Mouse (Mus musculus) lung, adult 2 months (tissue): ENCODE data around the gene Tmem267. TPM values are rescaled to one million over a fixed set of nuclear protein-coding genes. Genes with fewer than 3 reads are reported as not detected.
"Not testable (repeated sequence)": the region's sequence is repeated elsewhere in the genome, so short reads cannot be mapped to it uniquely, and the experiment has no call there.

Source experiments
- DNase-seq: peaks from one replicate; pipeline ENCODE4 v3.0.0; 2022
- H3K4me1 ChIP-seq: fragments of 200-500 bp; 2 replicates; pipeline ENCODE4 v1.6.1; 2011; ENCODE audit warnings: low read length; ENCODE audit not compliant: control insufficient read depth, insufficient read depth
- H3K4me3 ChIP-seq: fragments of 200-500 bp; replicated peaks from 2 replicates; pipeline ENCODE3; 2011; ENCODE audit warnings: low read depth, mild to moderate bottlenecking, control low read depth, low read length; ENCODE audit errors: extremely low read depth
- CTCF ChIP-seq: fragments of 200-500 bp; IDR thresholded peaks from 2 replicates; pipeline ENCODE4 v1.5.1; 2011; ENCODE audit warnings: mild to moderate bottlenecking, low read length, control low read depth; ENCODE audit not compliant: insufficient read depth
- POLR2A ChIP-seq: fragments of 200-500 bp; IDR thresholded peaks from 2 replicates; pipeline ENCODE4 v1.6.1; 2011; ENCODE audit warnings: low read depth, mild to moderate bottlenecking, control low read depth, low read length, borderline replicate concordance; ENCODE audit errors: extremely low read depth
- WGBS: fragments of 180-500 bp; shearing (Covaris S2); methylation state at CpG from one replicate; pipeline ENCODE4 v1.1.7; 2018; 5-methylcytosine and 5-hydroxymethylcytosine counted together
- polyA plus RNA-seq: library from polyadenylated mRNA; depleted of rRNA; stranded (reverse); fragments of >200 nt; gene quantifications from 2 replicates; pipeline ENCODE4 v1.2.3, GENCODE M21; 2012

Tmem267 gene
- polyA plus RNA-seq, 1 experiment: 7.6 TPM

- 51% methylated on average over 3 of the region's 3 CpGs for WGBS
- no peaks in the 10 kb centered on the region for H3K4me1 ChIP-seq
- TF ChIP-seq POLR2A (no peak), CTCF (no peak)
These were observed 131.9 kb downstream of the Tmem267 start for GRCm38 (mm10) chr13:119619735-119620134.

GRCm38 (mm10) chr13:119623634-119624033, 135.8 kb downstream of the Tmem267 start, which contains the start of gene Ccl28:
Gene Ccl28 (plus strand): TSS chr13:119623819.
- H3K4me1 ChIP-seq: no peaks in the 10 kb centered on the region
- no peak within 1 kb of the TSS for H3K4me3 ChIP-seq
- no peak for DNase-seq
- WGBS: 77% methylated on average over 6 of the region's 6 CpGs
- TF ChIP-seq POLR2A: no peak
- no peak for TF ChIP-seq CTCF

More at GRCm38 (mm10) chr13:119619735-119620134, 131.9 kb downstream of the Tmem267 start:
- DNase-seq: no peak
- no peak overlapping the region for H3K4me3 ChIP-seq

- TF ChIP-seq CTCF: peak; percentile 66
- not testable (repeated sequence) for H3K4me1 ChIP-seq, H3K4me3 ChIP-seq, DNase-seq
- WGBS: 67% methylated on average over 5 of the region's 5 CpGs
These were observed 138.1 kb downstream of the Tmem267 start for GRCm38 (mm10) chr13:119625952-119626351.

GRCm38 (mm10) chr13:119631482-119632155, 143.8 kb downstream of the Tmem267 start:
- WGBS: 2% methylated on average over 32 of the region's 33 CpGs
- peak; percentile 72 for DNase-seq
- peak overlapping the region; percentile 93 for H3K4me3 ChIP-seq
- H3K4me1 ChIP-seq: no peaks in the 10 kb centered on the region
- TF ChIP-seq POLR2A (no peak), CTCF (no peak)

GRCm38 (mm10) chr13:119632156-119632548, 144.3 kb downstream of the Tmem267 start:
- H3K4me3 ChIP-seq: peak overlapping the region; percentile 93
- H3K4me1 ChIP-seq: no peaks in the 10 kb centered on the region
- TF ChIP-seq CTCF (no peak), POLR2A (no peak)
- DNase-seq: no peak
- WGBS: 83% methylated on average over 4 of the region's 4 CpGs

- no peak overlapping the region for H3K4me3 ChIP-seq
- WGBS: 49% methylated on average over 2 of the region's 2 CpGs
- no peak for TF ChIP-seq CTCF
- no peak for TF ChIP-seq POLR2A
- no peak for DNase-seq
- H3K4me1 ChIP-seq: no peaks in the 10 kb centered on the region
These were observed 147.7 kb downstream of the Tmem267 start for GRCm38 (mm10) chr13:119635496-119635895.

GRCm38 (mm10) chr13:119637837-119638236, 150.0 kb downstream of the Tmem267 start:
- H3K4me3 ChIP-seq: no peak overlapping the region
- 78% methylated on average over 4 of the region's 4 CpGs for WGBS
- no peak for TF ChIP-seq POLR2A
- no peaks in the 10 kb centered on the region for H3K4me1 ChIP-seq
- DNase-seq: no peak

GRCm38 (mm10) chr13:119638449-119638848, 150.6 kb downstream of the Tmem267 start:
- DNase-seq: no peak
- 84% methylated on average over 5 of the region's 5 CpGs for WGBS
- no peaks in the 10 kb centered on the region for H3K4me1 ChIP-seq
- no peak for TF ChIP-seq POLR2A
- no peak for TF ChIP-seq CTCF
- H3K4me3 ChIP-seq: no peak overlapping the region

GRCm38 (mm10) chr13:119639302-119639701, 151.5 kb downstream of the Tmem267 start:
- Histone ChIP-seq H3K4me1 (no peaks in the 10 kb centered on the region), H3K4me3 (no peak overlapping the region)
- no peak for TF ChIP-seq CTCF
- TF ChIP-seq POLR2A: no peak
- WGBS: 55% methylated on average over 5 of the region's 5 CpGs
- no peak for DNase-seq

- TF ChIP-seq POLR2A (no peak), CTCF (no peak)
- no peak overlapping the region for H3K4me3 ChIP-seq
- DNase-seq: no peak
- H3K4me1 ChIP-seq: no peaks in the 10 kb centered on the region
- 32% methylated on average over 4 of the region's 4 CpGs for WGBS
These were observed 152.7 kb downstream of the Tmem267 start for GRCm38 (mm10) chr13:119640504-119640903.

GRCm38 (mm10) chr13:119641145-119641544, 153.3 kb downstream of the Tmem267 start:
- no peak for TF ChIP-seq CTCF
- TF ChIP-seq POLR2A: no peak
- H3K4me1 ChIP-seq: no peaks in the 10 kb centered on the region
- 45% methylated on average over 7 of the region's 7 CpGs for WGBS
- H3K4me3 ChIP-seq: no peak overlapping the region
- no peak for DNase-seq
